Mouse (Mus musculus) myocyte (in vitro differentiated cells): ENCODE data around the gene Slx4.

Experiments used
- E2F4 ChIP-seq: IDR thresholded peaks from one replicate; pipeline ENCODE4 v1.6.1; 2011; ENCODE audit warnings: mild to moderate bottlenecking, control low read depth, moderate library complexity; ENCODE audit not compliant: insufficient read depth
- MYOG ChIP-seq, 3 experiments: IDR thresholded peaks; one replicate each; pipeline ENCODE4 v1.6.1; 2011; ENCODE audit warnings: control low read depth in 2 of 3, low read depth in 2 of 3, mild to moderate bottlenecking in 2 of 3; ENCODE audit not compliant: insufficient read length in 2 of 3, control insufficient read depth in 1 of 3, insufficient read depth in 1 of 3
- POLR2A ChIP-seq: IDR thresholded peaks from one replicate; pipeline ENCODE4 v1.6.1; 2011; ENCODE audit warnings: low read depth, mild to moderate bottlenecking, control low read depth, moderate library complexity; ENCODE audit not compliant: insufficient read length
- SRF ChIP-seq: IDR thresholded peaks from one replicate; pipeline ENCODE4 v1.6.1; 2011; ENCODE audit warnings: low read depth; ENCODE audit not compliant: control insufficient read depth, insufficient read length
- USF1 ChIP-seq: IDR thresholded peaks from one replicate; pipeline ENCODE4 v1.6.1; 2011; ENCODE audit warnings: low read depth, mild to moderate bottlenecking, control low read depth, moderate library complexity

DNA sequence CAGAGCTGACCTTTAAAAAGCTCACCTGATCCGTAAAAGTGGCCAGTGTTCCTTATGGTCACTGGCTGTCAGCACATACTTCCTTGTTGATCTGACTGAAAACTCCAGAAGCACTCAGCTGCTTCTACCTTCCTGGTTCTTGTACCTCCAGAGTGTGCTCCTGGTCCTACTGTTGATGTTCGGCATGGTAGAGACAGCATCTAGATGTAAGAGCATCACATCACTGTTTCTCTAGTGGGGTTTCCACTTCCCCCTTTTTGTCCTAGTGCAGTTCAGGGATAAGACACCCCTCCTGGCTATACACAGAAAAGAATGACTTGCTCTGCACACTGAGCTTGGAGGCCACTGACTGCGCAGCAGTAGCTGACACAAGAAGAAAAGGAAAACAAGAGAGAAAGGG, 30.9 kb upstream of the Slx4 start:
- TF ChIP-seq POLR2A: no peak
- TF ChIP-seq USF1: no peak
- TF ChIP-seq MYOG (IDR thresholded peaks at IDR 0.05; ENCODE audit: control insufficient read depth in 1 of 3, insufficient read depth in 1 of 3, insufficient read length in 2 of 3, low read depth in 2 of 3): no peak
- TF ChIP-seq SRF: no peak
- no peak for TF ChIP-seq E2F4
